Mouse (Mus musculus): Measurements from ENCODE around the gene Clip2. TPM values are rescaled to one million over a fixed set of nuclear protein-coding genes. Genes with fewer than 3 reads are reported as not detected.
A peak's percentile ranks its signal among the peaks of the same experiment; 100 is the strongest.

Clip2 gene
- polyA plus RNA-seq, 1 experiment: 20.3 TPM

GRCm38 (mm10) chr5:134512086-134512485, 40.1 kb downstream of the Clip2 start:
- H3K4me1 ChIP-seq (ENCODE audit: control insufficient read depth, insufficient read depth, low read length): no peaks in the 10 kb centered on the region
- TF ChIP-seq CTCF (IDR thresholded peaks at IDR 0.05; ENCODE audit: borderline replicate concordance, insufficient read depth, low read length) (no peak), POLR2A (IDR thresholded peaks at IDR 0.05; ENCODE audit: low read depth, low read length) (no peak)

DNA sequence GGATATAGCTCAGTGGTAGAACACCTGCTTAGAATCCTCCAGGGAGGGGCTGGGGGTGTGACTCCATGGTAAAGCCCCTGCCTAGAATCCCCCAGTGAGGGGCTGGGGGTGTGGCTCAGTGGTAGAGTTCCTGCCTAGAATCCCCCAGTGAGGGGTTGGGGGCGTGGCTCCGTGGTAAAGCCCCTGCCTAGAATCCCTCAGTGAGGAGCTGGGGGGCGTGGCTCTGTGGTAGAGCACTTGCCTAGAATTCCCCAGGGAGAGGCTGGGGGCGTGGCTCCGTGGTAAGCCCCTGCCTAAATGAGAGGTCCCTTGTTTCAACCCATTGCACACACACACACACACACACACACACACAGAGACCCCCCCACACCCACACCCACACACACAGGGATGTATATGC, 42.0 kb downstream of the Clip2 start:
- no peaks in the 10 kb centered on the region for H3K4me1 ChIP-seq (ENCODE audit: control insufficient read depth, insufficient read depth, low read length)
- no peak overlapping the region for H3K4me3 ChIP-seq (ENCODE audit: insufficient read depth, low read length)
- no peak overlapping the region for H3K27ac ChIP-seq (ENCODE audit: insufficient read depth, low read length)
- TF ChIP-seq CTCF (IDR thresholded peaks at IDR 0.05; ENCODE audit: borderline replicate concordance, insufficient read depth, low read length) (no peak), POLR2A (IDR thresholded peaks at IDR 0.05; ENCODE audit: low read depth, low read length) (no peak)

More at GRCm38 (mm10) chr5:134512086-134512485, 40.1 kb downstream of the Clip2 start:
- Histone ChIP-seq H3K4me3 (ENCODE audit: insufficient read depth, low read length) (no peak overlapping the region), H3K27ac (ENCODE audit: insufficient read depth, low read length) (no peak overlapping the region)

- Histone ChIP-seq H3K27ac (ENCODE audit: insufficient read depth, low read length) (no peak overlapping the region), H3K4me3 (ENCODE audit: insufficient read depth, low read length) (no peak overlapping the region), H3K4me1 (ENCODE audit: control insufficient read depth, insufficient read depth, low read length) (no peaks in the 10 kb centered on the region)
- TF ChIP-seq CTCF (IDR thresholded peaks at IDR 0.05; ENCODE audit: borderline replicate concordance, insufficient read depth, low read length): no peak
- no peak for TF ChIP-seq POLR2A (IDR thresholded peaks at IDR 0.05; ENCODE audit: low read depth, low read length)
Measured at GRCm38 (mm10) chr5:134508965-134509364, 43.3 kb downstream of the Clip2 start.

DNA sequence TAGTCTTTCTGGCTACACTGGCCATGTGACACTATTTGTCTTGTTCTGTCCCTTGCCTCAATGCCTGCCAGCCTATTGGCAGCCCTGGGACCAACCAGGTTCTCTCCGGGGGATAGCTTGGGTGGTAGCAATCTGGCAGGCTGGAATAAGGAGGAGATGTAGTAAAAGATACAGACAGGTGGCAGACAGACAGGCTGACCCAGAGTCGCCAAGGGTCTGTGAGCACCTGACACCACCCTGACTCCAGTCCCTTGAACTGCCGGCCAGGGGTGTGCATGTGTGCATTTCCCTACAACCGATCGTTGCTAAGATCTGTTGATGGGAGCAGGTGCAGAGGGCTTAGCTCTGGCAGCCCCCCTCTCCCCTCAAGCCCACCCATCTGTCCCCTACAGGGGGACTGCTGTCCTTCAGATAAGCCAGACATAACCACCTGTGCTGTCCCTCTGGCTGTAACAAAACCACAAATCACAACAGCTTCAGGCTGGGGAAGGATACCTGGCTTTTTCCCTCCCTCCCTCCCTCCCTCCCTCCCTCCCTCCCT, 44.3 kb downstream of the Clip2 start:
- H3K4me3 ChIP-seq (ENCODE audit: insufficient read depth, low read length): no peak overlapping the region
- no peak for TF ChIP-seq POLR2A (IDR thresholded peaks at IDR 0.05; ENCODE audit: low read depth, low read length)
- no peak for TF ChIP-seq CTCF (IDR thresholded peaks at IDR 0.05; ENCODE audit: borderline replicate concordance, insufficient read depth, low read length)
- H3K4me1 ChIP-seq (ENCODE audit: control insufficient read depth, insufficient read depth, low read length): no peaks in the 10 kb centered on the region
- H3K27ac ChIP-seq (ENCODE audit: insufficient read depth, low read length): no peak overlapping the region

- Histone ChIP-seq H3K4me3 (ENCODE audit: insufficient read depth, low read length) (no peak overlapping the region), H3K4me1 (ENCODE audit: control insufficient read depth, insufficient read depth, low read length) (no peaks in the 10 kb centered on the region), H3K27ac (ENCODE audit: insufficient read depth, low read length) (no peak overlapping the region)
- TF ChIP-seq POLR2A (IDR thresholded peaks at IDR 0.05; ENCODE audit: low read depth, low read length) (no peak), CTCF (IDR thresholded peaks at IDR 0.05; ENCODE audit: borderline replicate concordance, insufficient read depth, low read length) (peak; percentile 90)
Measured at GRCm38 (mm10) chr5:134507307-134507706, 44.9 kb downstream of the Clip2 start.

- Histone ChIP-seq H3K4me3 (ENCODE audit: insufficient read depth, low read length) (no peak overlapping the region), H3K27ac (ENCODE audit: insufficient read depth, low read length) (no peak overlapping the region), H3K4me1 (ENCODE audit: control insufficient read depth, insufficient read depth, low read length) (no peaks in the 10 kb centered on the region)
- TF ChIP-seq POLR2A (IDR thresholded peaks at IDR 0.05; ENCODE audit: low read depth, low read length) (no peak), CTCF (IDR thresholded peaks at IDR 0.05; ENCODE audit: borderline replicate concordance, insufficient read depth, low read length) (no peak)
Measured at GRCm38 (mm10) chr5:134505810-134506292, 46.4 kb downstream of the Clip2 start.

DNA sequence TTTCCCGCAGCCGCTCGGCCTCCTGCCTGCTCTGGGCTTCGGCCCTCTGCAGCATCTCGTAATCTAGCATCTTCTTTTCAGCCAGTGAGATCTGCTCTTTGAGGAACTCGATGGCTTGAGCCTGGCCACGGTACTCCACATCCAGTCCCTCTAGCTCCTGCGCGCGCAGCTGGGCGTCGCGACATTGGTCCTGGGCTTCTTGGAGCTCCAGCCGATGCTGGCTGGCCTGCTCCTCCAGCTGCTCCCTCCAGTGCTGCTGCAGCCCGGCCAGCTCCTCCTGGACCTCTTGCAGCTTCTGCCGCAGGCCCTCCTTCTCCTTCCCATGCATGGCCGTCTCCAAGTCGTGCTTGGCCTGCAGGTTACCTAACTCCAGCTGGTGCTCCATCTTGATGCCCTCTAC, 49.6 kb downstream of the Clip2 start:
- Histone ChIP-seq H3K4me1 (ENCODE audit: control insufficient read depth, insufficient read depth, low read length) (no peaks in the 10 kb centered on the region), H3K4me3 (ENCODE audit: insufficient read depth, low read length) (no peak overlapping the region), H3K27ac (ENCODE audit: insufficient read depth, low read length) (no peak overlapping the region)
- TF ChIP-seq CTCF (IDR thresholded peaks at IDR 0.05; ENCODE audit: borderline replicate concordance, insufficient read depth, low read length) (no peak), POLR2A (IDR thresholded peaks at IDR 0.05; ENCODE audit: low read depth, low read length) (no peak)

GRCm38 (mm10) chr5:134501453-134501852, 50.8 kb downstream of the Clip2 start:
- no peak overlapping the region for H3K27ac ChIP-seq (ENCODE audit: insufficient read depth, low read length)
- no peak overlapping the region for H3K4me3 ChIP-seq (ENCODE audit: insufficient read depth, low read length)
- TF ChIP-seq POLR2A (IDR thresholded peaks at IDR 0.05; ENCODE audit: low read depth, low read length): no peak
- TF ChIP-seq CTCF (IDR thresholded peaks at IDR 0.05; ENCODE audit: borderline replicate concordance, insufficient read depth, low read length): peak; percentile 41; the same call in 1 of the 2 replicates
- no peaks in the 10 kb centered on the region for H3K4me1 ChIP-seq (ENCODE audit: control insufficient read depth, insufficient read depth, low read length)

- Histone ChIP-seq H3K4me3 (ENCODE audit: insufficient read depth, low read length) (no peak overlapping the region), H3K27ac (ENCODE audit: insufficient read depth, low read length) (no peak overlapping the region), H3K4me1 (ENCODE audit: control insufficient read depth, insufficient read depth, low read length) (no peaks in the 10 kb centered on the region)
- TF ChIP-seq CTCF (IDR thresholded peaks at IDR 0.05; ENCODE audit: borderline replicate concordance, insufficient read depth, low read length) (no peak), POLR2A (IDR thresholded peaks at IDR 0.05; ENCODE audit: low read depth, low read length) (no peak)
Measured at GRCm38 (mm10) chr5:134500681-134501080, 51.6 kb downstream of the Clip2 start.

GRCm38 (mm10) chr5:134500062-134500461, 52.2 kb downstream of the Clip2 start:
- no peak overlapping the region for H3K27ac ChIP-seq (ENCODE audit: insufficient read depth, low read length)
- no peak overlapping the region for H3K4me3 ChIP-seq (ENCODE audit: insufficient read depth, low read length)
- no peaks in the 10 kb centered on the region for H3K4me1 ChIP-seq (ENCODE audit: control insufficient read depth, insufficient read depth, low read length)
- TF ChIP-seq CTCF (IDR thresholded peaks at IDR 0.05; ENCODE audit: borderline replicate concordance, insufficient read depth, low read length) (peak; percentile 42), POLR2A (IDR thresholded peaks at IDR 0.05; ENCODE audit: low read depth, low read length) (no peak)
